Mouse (Mus musculus): ENCODE results near the gene Prlhr. TPM values are rescaled to one million over a fixed set of nuclear protein-coding genes. Genes with fewer than 3 reads are reported as not detected.

The Prlhr gene
- polyA plus RNA-seq (2015; fragmentation: Nextera tagmentation; extraction: Ambion mirVana) = 0.19 TPM in 1 of 2 replicates, not detected in the other

- Histone ChIP-seq H3K9ac (no peak within 1 kb of the TSS), H3K27ac (no peak within 1 kb of the TSS), H3K36me3 (no peaks in the 10 kb centered on the region), H3K4me3 (replicated peaks) (peak within 1 kb of the TSS; percentile 35), H3K4me1 (peaks cover 21% of the 10 kb centered on the region), H3K9me3 (replicated peaks) (no peaks in the 10 kb centered on the region), H3K4me2 (peak within 1 kb of the TSS; percentile 60), H3K27me3 (peaks cover 40% of the 10 kb centered on the region)
- no peak for ATAC-seq (replicated peaks; ENCODE audit: low FRiP score)
- WGBS = 5% methylated on average over 17 of the region's 17 CpGs
These were observed at the start of gene Prlhr for GRCm38 (mm10) chr19:60468254-60468762. TSS of gene Prlhr (minus strand) at chr19:60468304.

- WGBS = 63% methylated on average over 2 of the region's 2 CpGs
- H3K4me3 ChIP-seq (replicated peaks) = no peak overlapping the region
- H3K36me3 ChIP-seq = no peaks in the 10 kb centered on the region
- ATAC-seq (replicated peaks; ENCODE audit: low FRiP score) = no peak
- H3K9ac ChIP-seq = no peak overlapping the region
- H3K27me3 ChIP-seq = no peaks in the 10 kb centered on the region
- no peaks in the 10 kb centered on the region for H3K9me3 ChIP-seq (replicated peaks)
- no peak overlapping the region for H3K4me2 ChIP-seq
- no peak overlapping the region for H3K27ac ChIP-seq
- H3K4me1 ChIP-seq = no peaks in the 10 kb centered on the region
These were observed 47.0 kb upstream of the Prlhr start for GRCm38 (mm10) chr19:60515064-60515463.

GRCm38 (mm10) chr19:60513431-60513830, 45.3 kb upstream of the Prlhr start:
- ATAC-seq (replicated peaks; ENCODE audit: low FRiP score) = no peak
- Histone ChIP-seq H3K4me1 (no peaks in the 10 kb centered on the region), H3K4me3 (replicated peaks) (no peak overlapping the region), H3K9ac (no peak overlapping the region), H3K27ac (no peak overlapping the region), H3K4me2 (no peak overlapping the region), H3K27me3 (no peaks in the 10 kb centered on the region), H3K9me3 (replicated peaks) (no peaks in the 10 kb centered on the region), H3K36me3 (no peaks in the 10 kb centered on the region)
- 61% methylated on average over 3 of the region's 3 CpGs for WGBS

GRCm38 (mm10) chr19:60500209-60500608, 32.1 kb upstream of the Prlhr start:
- H3K4me3 ChIP-seq (replicated peaks) = no peak overlapping the region
- no peaks in the 10 kb centered on the region for H3K9me3 ChIP-seq (replicated peaks)
- ATAC-seq (replicated peaks; ENCODE audit: low FRiP score) = no peak
- H3K27me3 ChIP-seq = no peaks in the 10 kb centered on the region
- H3K4me2 ChIP-seq = no peak overlapping the region
- no peaks in the 10 kb centered on the region for H3K36me3 ChIP-seq
- no peak overlapping the region for H3K9ac ChIP-seq
- no peak overlapping the region for H3K27ac ChIP-seq
- H3K4me1 ChIP-seq = no peaks in the 10 kb centered on the region

- Histone ChIP-seq H3K4me1 (no peaks in the 10 kb centered on the region), H3K9me3 (replicated peaks) (no peaks in the 10 kb centered on the region), H3K4me3 (replicated peaks) (no peak overlapping the region), H3K27me3 (no peaks in the 10 kb centered on the region), H3K4me2 (no peak overlapping the region), H3K27ac (no peak overlapping the region), H3K36me3 (no peaks in the 10 kb centered on the region), H3K9ac (no peak overlapping the region)
- ATAC-seq (replicated peaks; ENCODE audit: low FRiP score) = no peak
- 70% methylated on average over 4 of the region's 4 CpGs for WGBS
These were observed 29.1 kb upstream of the Prlhr start for GRCm38 (mm10) chr19:60497171-60497570.

GRCm38 (mm10) chr19:60495772-60496171, 27.7 kb upstream of the Prlhr start:
- Histone ChIP-seq H3K4me1 (no peaks in the 10 kb centered on the region), H3K27me3 (no peaks in the 10 kb centered on the region), H3K27ac (no peak overlapping the region), H3K4me3 (replicated peaks) (no peak overlapping the region), H3K9ac (no peak overlapping the region), H3K36me3 (no peaks in the 10 kb centered on the region), H3K9me3 (replicated peaks) (no peaks in the 10 kb centered on the region), H3K4me2 (no peak overlapping the region)
- 45% methylated on average over 3 of the region's 3 CpGs for WGBS
- no peak for ATAC-seq (replicated peaks; ENCODE audit: low FRiP score)

- Histone ChIP-seq H3K27ac (no peak overlapping the region), H3K36me3 (no peaks in the 10 kb centered on the region), H3K4me2 (no peak overlapping the region), H3K9me3 (replicated peaks) (no peaks in the 10 kb centered on the region), H3K4me3 (replicated peaks) (no peak overlapping the region), H3K9ac (no peak overlapping the region), H3K27me3 (no peaks in the 10 kb centered on the region), H3K4me1 (no peaks in the 10 kb centered on the region)
- 52% methylated on average over 1 of the region's 1 CpGs for WGBS
- ATAC-seq (replicated peaks; ENCODE audit: low FRiP score) = no peak
These were observed 21.5 kb upstream of the Prlhr start for GRCm38 (mm10) chr19:60489566-60489965.

GRCm38 (mm10) chr19:60485261-60485660, 17.2 kb upstream of the Prlhr start:
- H3K27me3 ChIP-seq = no peaks in the 10 kb centered on the region
- no peak for ATAC-seq (replicated peaks; ENCODE audit: low FRiP score)
- H3K9ac ChIP-seq = no peak overlapping the region
- no peak overlapping the region for H3K27ac ChIP-seq
- no peak overlapping the region for H3K4me3 ChIP-seq (replicated peaks)
- H3K36me3 ChIP-seq = no peaks in the 10 kb centered on the region
- H3K4me2 ChIP-seq = no peak overlapping the region
- H3K9me3 ChIP-seq (replicated peaks) = no peaks in the 10 kb centered on the region
- H3K4me1 ChIP-seq = no peaks in the 10 kb centered on the region

- H3K4me3 ChIP-seq (replicated peaks) = no peak overlapping the region
- H3K9me3 ChIP-seq (replicated peaks) = no peaks in the 10 kb centered on the region
- no peak overlapping the region for H3K9ac ChIP-seq
- no peaks in the 10 kb centered on the region for H3K27me3 ChIP-seq
- no peak overlapping the region for H3K4me2 ChIP-seq
- WGBS = 38% methylated on average over 1 of the region's 1 CpGs
- no peaks in the 10 kb centered on the region for H3K36me3 ChIP-seq
- no peaks in the 10 kb centered on the region for H3K4me1 ChIP-seq
- no peak overlapping the region for H3K27ac ChIP-seq
- no peak for ATAC-seq (replicated peaks; ENCODE audit: low FRiP score)
These were observed 10.8 kb upstream of the Prlhr start for GRCm38 (mm10) chr19:60478859-60479258.

GRCm38 (mm10) chr19:60477788-60478187, 9.7 kb upstream of the Prlhr start:
- ATAC-seq (replicated peaks; ENCODE audit: low FRiP score) = no peak
- no peak overlapping the region for H3K27ac ChIP-seq
- WGBS = 56% methylated on average over 2 of the region's 2 CpGs
- no peaks in the 10 kb centered on the region for H3K4me1 ChIP-seq
- no peaks in the 10 kb centered on the region for H3K9me3 ChIP-seq (replicated peaks)
- H3K4me2 ChIP-seq = no peak overlapping the region
- H3K27me3 ChIP-seq = no peaks in the 10 kb centered on the region
- no peak overlapping the region for H3K9ac ChIP-seq
- no peak overlapping the region for H3K4me3 ChIP-seq (replicated peaks)
- no peaks in the 10 kb centered on the region for H3K36me3 ChIP-seq

GRCm38 (mm10) chr19:60468846-60469245, 742 bp upstream of the Prlhr start:
- H3K9ac ChIP-seq = no peak overlapping the region
- peaks cover 20% of the 10 kb centered on the region for H3K4me1 ChIP-seq
- no peak overlapping the region for H3K4me3 ChIP-seq (replicated peaks)
- no peaks in the 10 kb centered on the region for H3K36me3 ChIP-seq
- no peak for ATAC-seq (replicated peaks; ENCODE audit: low FRiP score)
- 1% methylated on average over 10 of the region's 10 CpGs for WGBS
- peaks cover 38% of the 10 kb centered on the region for H3K27me3 ChIP-seq
- H3K9me3 ChIP-seq (replicated peaks) = no peaks in the 10 kb centered on the region
- no peak overlapping the region for H3K27ac ChIP-seq
- no peak overlapping the region for H3K4me2 ChIP-seq

- Histone ChIP-seq H3K9me3 (replicated peaks) (no peaks in the 10 kb centered on the region), H3K9ac (no peak overlapping the region), H3K36me3 (no peaks in the 10 kb centered on the region), H3K4me1 (peaks cover 21% of the 10 kb centered on the region), H3K4me2 (peak overlapping the region; percentile 60), H3K27ac (no peak overlapping the region), H3K4me3 (replicated peaks) (peak overlapping the region; percentile 35), H3K27me3 (peaks cover 41% of the 10 kb centered on the region)
- peak; percentile 12 for ATAC-seq (replicated peaks; ENCODE audit: low FRiP score)
- 11% methylated on average over 31 of the region's 31 CpGs for WGBS
These were observed 506 bp downstream of the Prlhr start for GRCm38 (mm10) chr19:60467588-60468007.

- Histone ChIP-seq H3K4me3 (replicated peaks) (peak overlapping the region; percentile 35), H3K9ac (no peak overlapping the region), H3K4me1 (peaks cover 21% of the 10 kb centered on the region), H3K4me2 (peak overlapping the region; percentile 60), H3K9me3 (replicated peaks) (no peaks in the 10 kb centered on the region), H3K27me3 (peaks cover 41% of the 10 kb centered on the region), H3K36me3 (no peaks in the 10 kb centered on the region), H3K27ac (no peak overlapping the region)
- WGBS = 2% methylated on average over 41 of the region's 41 CpGs
- peak; percentile 69 for ATAC-seq (replicated peaks; ENCODE audit: low FRiP score)
These were observed 1.0 kb downstream of the Prlhr start for GRCm38 (mm10) chr19:60466953-60467570.
